Mouse (Mus musculus): Measurements from ENCODE around the gene Slc38a9.
"Not testable (repeated sequence)": the region's sequence is repeated elsewhere in the genome, so short reads cannot be mapped to it uniquely, and the experiment has no call there.

DNA sequence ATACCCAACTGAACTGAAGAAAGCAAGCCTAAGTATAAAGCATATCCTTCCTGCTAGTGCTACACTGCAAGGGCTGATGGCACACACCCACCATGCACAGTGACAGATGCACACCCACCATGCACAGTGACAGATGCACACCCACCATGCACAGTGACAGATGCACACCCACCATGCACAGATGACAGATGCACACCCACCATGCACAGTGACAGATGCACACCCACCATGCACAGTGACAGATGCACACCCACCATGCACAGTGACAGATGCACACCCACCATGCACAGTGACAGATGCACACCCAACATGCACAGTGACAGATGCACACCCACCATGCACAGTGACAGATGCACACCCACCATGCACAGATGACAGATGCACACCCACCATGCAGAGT lies 63.7 kb downstream of the Slc38a9 start:
- TF ChIP-seq CTCF, EP300 (IDR thresholded peaks at IDR 0.05; ENCODE audit: low read depth): not testable (repeated sequence)
